Mouse (Mus musculus) lung, embryonic 15.5 days (tissue): Measurements from ENCODE around the gene Arl5c. TPM values are rescaled to one million over a fixed set of nuclear protein-coding genes. Genes with fewer than 3 reads are reported as not detected.
"Not testable (repeated sequence)": the region's sequence is repeated elsewhere in the genome, so short reads cannot be mapped to it uniquely, and the experiment has no call there.

ENCODE experiments used
- ATAC-seq: fragments of 200-750 bp; cut with Nextera tagmentation; 2 replicates; pipeline ENCODE4 v1.8.0; 2017; ENCODE audit warnings: moderate number of reproducible peaks, borderline replicate concordance; ENCODE audit not compliant: low FRiP score, low TSS enrichment; ENCODE audit errors: extremely low read depth
- H3K27ac ChIP-seq: fragments of 300-500 bp; sonication (generic); 2 replicates; pipeline ENCODE4 v1.5.1; 2015; ENCODE audit warnings: moderate library complexity, mild to moderate bottlenecking, inconsistent platforms
- H3K27me3 ChIP-seq: fragments of 300-500 bp; sonication (generic); 2 replicates; pipeline ENCODE4 v1.6.1; 2015; ENCODE audit warnings: inconsistent platforms
- H3K36me3 ChIP-seq: fragments of 300-500 bp; sonication (generic); 2 replicates; pipeline ENCODE4 v1.6.1; 2015; ENCODE audit warnings: inconsistent platforms
- H3K4me1 ChIP-seq: fragments of 300-500 bp; sonication (generic); 2 replicates; pipeline ENCODE4 v1.6.1; 2015; ENCODE audit warnings: inconsistent platforms
- H3K4me2 ChIP-seq: fragments of 300-500 bp; sonication (generic); 2 replicates; pipeline ENCODE4 v1.6.1; 2015; ENCODE audit warnings: inconsistent platforms, mild to moderate bottlenecking, moderate library complexity
- H3K4me3 ChIP-seq: fragments of 300-500 bp; sonication (generic); 2 replicates; pipeline ENCODE4 v1.5.1; 2015; ENCODE audit warnings: mild to moderate bottlenecking, inconsistent platforms
- H3K9ac ChIP-seq: fragments of 300-500 bp; sonication (generic); 2 replicates; pipeline ENCODE4 v1.6.1; 2015; ENCODE audit warnings: inconsistent platforms
- H3K9me3 ChIP-seq: fragments of 300-500 bp; sonication (generic); 2 replicates; pipeline ENCODE4 v1.6.1; 2016; ENCODE audit warnings: inconsistent platforms
- WGBS: fragments of 180-500 bp; shearing (Covaris S2); methylation state at CpG from one replicate; pipeline ENCODE4 v1.1.7; 2015; 5-methylcytosine and 5-hydroxymethylcytosine counted together
- polyA plus RNA-seq: library from polyadenylated mRNA; unstranded; fragments of >200 nt; fragmentation: Nextera tagmentation; extraction: Ambion mirVana; gene quantifications from 2 replicates; pipeline ENCODE4 v1.2.1, GENCODE M21; 2015

The Arl5c gene
- polyA plus RNA-seq, 1 experiment from 2014 or later, result 9.0 TPM

DNA sequence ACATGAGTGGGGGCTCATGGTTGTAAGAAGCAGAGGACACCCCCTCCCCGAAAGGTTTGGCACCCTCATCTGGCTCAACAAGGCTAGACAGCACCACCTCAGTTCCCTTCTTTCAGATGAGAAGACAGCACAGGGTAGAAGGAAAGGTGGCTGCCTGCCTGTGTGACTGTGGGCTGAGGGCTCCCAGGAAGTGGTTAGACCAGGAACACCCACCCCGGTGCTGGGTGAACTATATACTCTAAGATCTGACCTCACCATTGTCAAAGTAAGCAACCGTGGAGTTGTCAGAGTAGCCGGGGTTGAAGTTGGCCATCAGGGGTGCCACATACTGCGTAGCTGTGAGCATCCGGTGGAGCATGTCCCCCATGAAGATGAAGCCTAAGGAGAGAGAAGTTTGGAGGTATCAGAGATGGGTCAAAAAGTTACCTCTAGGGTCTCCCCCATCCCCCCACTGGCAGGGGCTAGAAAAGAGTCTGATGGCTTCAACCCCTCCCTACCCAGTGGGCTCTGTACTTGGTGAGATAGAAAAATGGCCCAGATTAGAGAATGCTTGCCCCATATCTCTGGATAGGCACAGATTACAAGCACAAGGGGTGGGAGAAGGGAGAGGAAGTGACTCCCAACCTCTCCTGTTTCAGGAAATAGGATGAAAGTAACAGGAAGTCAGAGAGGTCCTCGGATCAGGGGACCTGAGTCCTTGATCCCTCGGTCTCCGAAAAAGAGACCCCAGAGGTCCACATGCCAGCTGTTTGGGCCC, 40.7 kb downstream of the Arl5c start:
- WGBS, result 71% methylated on average over 9 of the region's 9 CpGs
- H3K9ac ChIP-seq, result no peak overlapping the region
- H3K4me3 ChIP-seq, result no peak overlapping the region
- H3K27ac ChIP-seq, result no peak overlapping the region
- H3K9me3 ChIP-seq, result no peaks in the 10 kb centered on the region
- H3K4me2 ChIP-seq, result no peak overlapping the region
- ATAC-seq, result no peak
- peaks cover 9% of the 10 kb centered on the region for H3K4me1 ChIP-seq
- H3K36me3 ChIP-seq, result no peaks in the 10 kb centered on the region
- no peaks in the 10 kb centered on the region for H3K27me3 ChIP-seq

- Histone ChIP-seq H3K36me3 (no peaks in the 10 kb centered on the region), H3K9me3 (no peaks in the 10 kb centered on the region), H3K27ac (no peak overlapping the region), H3K4me3 (no peak overlapping the region), H3K9ac (no peak overlapping the region), H3K4me1 (peaks cover 9% of the 10 kb centered on the region), H3K4me2 (no peak overlapping the region), H3K27me3 (no peaks in the 10 kb centered on the region)
- 30% methylated on average over 14 of the region's 14 CpGs for WGBS
- ATAC-seq, result no peak
Observed at GRCm38 (mm10) chr11:97954469-97955141, 41.4 kb downstream of the Arl5c start.

GRCm38 (mm10) chr11:97953939-97954275, 42.1 kb downstream of the Arl5c start:
- ATAC-seq, result no peak
- no peak overlapping the region for H3K4me2 ChIP-seq
- no peaks in the 10 kb centered on the region for H3K27me3 ChIP-seq
- 86% methylated on average over 6 of the region's 6 CpGs for WGBS
- H3K4me1 ChIP-seq, result peaks cover 9% of the 10 kb centered on the region
- no peak overlapping the region for H3K4me3 ChIP-seq
- no peak overlapping the region for H3K9ac ChIP-seq
- H3K36me3 ChIP-seq, result no peaks in the 10 kb centered on the region
- no peak overlapping the region for H3K27ac ChIP-seq
- no peaks in the 10 kb centered on the region for H3K9me3 ChIP-seq

- no peak for ATAC-seq
- 78% methylated on average over 16 of the region's 16 CpGs for WGBS
- no peaks in the 10 kb centered on the region for H3K36me3 ChIP-seq
- no peaks in the 10 kb centered on the region for H3K9me3 ChIP-seq
- no peak overlapping the region for H3K27ac ChIP-seq
- H3K4me3 ChIP-seq, result no peak overlapping the region
- peaks cover 9% of the 10 kb centered on the region for H3K4me1 ChIP-seq
- H3K4me2 ChIP-seq, result no peak overlapping the region
- H3K9ac ChIP-seq, result no peak overlapping the region
- no peaks in the 10 kb centered on the region for H3K27me3 ChIP-seq
Observed at GRCm38 (mm10) chr11:97953179-97953938, 42.6 kb downstream of the Arl5c start.

GRCm38 (mm10) chr11:97952367-97953006, 43.5 kb downstream of the Arl5c start:
- Histone ChIP-seq H3K4me2 (no peak overlapping the region), H3K9me3 (no peaks in the 10 kb centered on the region), H3K36me3 (no peaks in the 10 kb centered on the region), H3K4me3 (no peak overlapping the region), H3K9ac (no peak overlapping the region), H3K27ac (no peak overlapping the region), H3K27me3 (no peaks in the 10 kb centered on the region), H3K4me1 (peaks cover 9% of the 10 kb centered on the region)
- 81% methylated on average over 1 of the region's 1 CpGs for WGBS
- ATAC-seq, result no peak

GRCm38 (mm10) chr11:97949703-97950475, 46.1 kb downstream of the Arl5c start:
- no peak overlapping the region for H3K4me2 ChIP-seq
- 56% methylated on average over 20 of the region's 20 CpGs for WGBS
- H3K4me1 ChIP-seq, result peaks cover 9% of the 10 kb centered on the region
- H3K4me3 ChIP-seq, result no peak overlapping the region
- H3K9me3 ChIP-seq, result no peaks in the 10 kb centered on the region
- no peak for ATAC-seq
- no peak overlapping the region for H3K9ac ChIP-seq
- no peak overlapping the region for H3K27ac ChIP-seq
- H3K27me3 ChIP-seq, result no peaks in the 10 kb centered on the region
- H3K36me3 ChIP-seq, result no peaks in the 10 kb centered on the region

GRCm38 (mm10) chr11:97947426-97947825, 48.6 kb downstream of the Arl5c start:
- Histone ChIP-seq H3K4me2 (no peak overlapping the region), H3K27me3 (no peaks in the 10 kb centered on the region), H3K4me3 (no peak overlapping the region), H3K9me3 (no peaks in the 10 kb centered on the region), H3K36me3 (no peaks in the 10 kb centered on the region), H3K27ac (no peak overlapping the region), H3K4me1 (no peaks in the 10 kb centered on the region), H3K9ac (no peak overlapping the region)
- no peak for ATAC-seq
- WGBS, result 11% methylated on average over 7 of the region's 7 CpGs

GRCm38 (mm10) chr11:97945738-97946289, 50.2 kb downstream of the Arl5c start:
- H3K9me3 ChIP-seq, H3K4me2 ChIP-seq, H3K27ac ChIP-seq, H3K27me3 ChIP-seq, H3K36me3 ChIP-seq, H3K4me3 ChIP-seq, H3K4me1 ChIP-seq, H3K9ac ChIP-seq, ATAC-seq: not testable (repeated sequence)
- WGBS, result 88% methylated on average over 7 of the region's 7 CpGs

DNA sequence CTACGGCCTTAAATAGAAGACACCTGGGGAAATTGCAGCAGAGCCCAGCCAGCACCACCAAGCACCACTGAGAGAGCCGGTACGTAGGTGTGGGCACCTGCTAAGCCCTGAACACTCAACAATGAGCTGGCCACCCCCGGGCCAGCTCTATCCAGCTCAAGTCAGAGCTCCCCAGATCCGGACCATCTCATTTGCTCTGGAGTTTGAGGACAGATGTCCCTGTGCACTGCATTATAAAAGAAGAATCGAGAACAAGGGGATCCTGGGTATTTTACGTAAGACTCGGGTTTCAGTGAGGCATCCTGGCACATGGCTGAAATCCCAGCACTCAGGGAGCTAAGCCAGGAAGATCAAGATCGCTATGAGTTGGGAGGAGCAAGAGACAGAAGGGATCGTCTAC, 51.0 kb downstream of the Arl5c start:
- Histone ChIP-seq H3K4me3 (no peak overlapping the region), H3K9ac (no peak overlapping the region), H3K27me3 (no peaks in the 10 kb centered on the region), H3K4me2 (no peak overlapping the region), H3K9me3 (no peaks in the 10 kb centered on the region), H3K27ac (no peak overlapping the region), H3K4me1 (no peaks in the 10 kb centered on the region), H3K36me3 (no peaks in the 10 kb centered on the region)
- no peak for ATAC-seq
- 75% methylated on average over 10 of the region's 10 CpGs for WGBS

GRCm38 (mm10) chr11:97943256-97943655, 52.7 kb downstream of the Arl5c start:
- Histone ChIP-seq H3K9ac (no peak overlapping the region), H3K4me3 (no peak overlapping the region), H3K4me1 (no peaks in the 10 kb centered on the region), H3K9me3 (no peaks in the 10 kb centered on the region), H3K36me3 (no peaks in the 10 kb centered on the region), H3K4me2 (no peak overlapping the region), H3K27me3 (no peaks in the 10 kb centered on the region), H3K27ac (no peak overlapping the region)
- ATAC-seq, result no peak
- 74% methylated on average over 5 of the region's 5 CpGs for WGBS
